Comparison of ENCODE assay signal across 22 mouse cellular contexts in genomic region chr6:87206790-87207189, GRCm38 (mm10).
A peak's percentile ranks its signal among the peaks of the same experiment; 100 is the strongest.
DNase-seq lines count a peak whose midpoint lies in the region; ATAC-seq and TF ChIP-seq lines count a peak whose summit lies in the region.
"Had no signal": no experiment of that assay in that cellular context is flagged by ENCODE, and none has a peak within 500 bp of the region (broad histone marks: within the 10 kb centered on the region; RNA-seq: fewer than 3 reads in every experiment).

No protein-coding gene starts in this region.

- WGBS in hindbrain, postnatal 0 days = 58% methylated on average over 4 of the region's 4 CpGs
- WGBS in hindbrain, embryonic 13.5 days = 94% methylated on average over 4 of the region's 4 CpGs

- H3K27me3 ChIP-seq in hindbrain, postnatal 0 days (ENCODE audit: insufficient read depth, low read length) = no peaks in the 10 kb centered on the region
- H3K27me3 ChIP-seq in hindbrain, embryonic 13.5 days = no peaks in the 10 kb centered on the region
- H3K27me3 ChIP-seq: embryonic facial prominence, embryonic 12.5 days; forebrain, embryonic 13.5 days; forebrain, embryonic 15.5 days; Patski had no signal

- no peak for ATAC-seq in hindbrain, postnatal 0 days
- no peak for ATAC-seq in hindbrain, embryonic 13.5 days (ENCODE audit: low FRiP score)
- ATAC-seq: activated CD4-positive, CD25-positive, alpha-beta regulatory T cell, adult 4 months; CD4-positive, CD25-positive, alpha-beta regulatory T cell, adult 4 months; forebrain, embryonic 13.5 days; forebrain, embryonic 15.5 days; forebrain, postnatal 0 days; Patski had no signal

- no peak overlapping the region for H3K4me2 ChIP-seq in hindbrain, postnatal 0 days (ENCODE audit: low read depth, low read length)
- no peak overlapping the region for H3K4me2 ChIP-seq in hindbrain, embryonic 13.5 days
- H3K4me2 ChIP-seq: embryonic facial prominence, embryonic 12.5 days; forebrain, embryonic 13.5 days; forebrain, embryonic 15.5 days had no signal

- no peak overlapping the region for H3K27ac ChIP-seq in hindbrain, postnatal 0 days
- no peak overlapping the region for H3K27ac ChIP-seq in hindbrain, embryonic 13.5 days
- H3K27ac ChIP-seq: embryonic facial prominence, embryonic 10.5 days; embryonic facial prominence, embryonic 12.5 days; forebrain, embryonic 13.5 days; forebrain, embryonic 15.5 days had no signal

- H3K9me3 ChIP-seq in hindbrain, postnatal 0 days (ENCODE audit: low read length) = no peaks in the 10 kb centered on the region
- H3K9me3 ChIP-seq in hindbrain, embryonic 13.5 days = no peaks in the 10 kb centered on the region
- H3K9me3 ChIP-seq: embryonic facial prominence, embryonic 12.5 days; forebrain, embryonic 13.5 days; forebrain, embryonic 15.5 days had no signal

- no peak for TF ChIP-seq CTCF in hindbrain, postnatal 0 days (IDR thresholded peaks at IDR 0.05; ENCODE audit: low read depth)

- H3K9ac ChIP-seq in hindbrain, postnatal 0 days (replicated peaks; ENCODE audit: low read length) = no peak overlapping the region
- no peak overlapping the region for H3K9ac ChIP-seq in hindbrain, embryonic 13.5 days
- H3K9ac ChIP-seq: embryonic facial prominence, embryonic 12.5 days; forebrain, embryonic 13.5 days; forebrain, embryonic 15.5 days; forebrain, postnatal 0 days had no signal

- no peaks in the 10 kb centered on the region for H3K36me3 ChIP-seq in hindbrain, postnatal 0 days (ENCODE audit: insufficient read depth, low read length)
- H3K36me3 ChIP-seq in hindbrain, embryonic 13.5 days = 0 out of 2 replicates have a peak, but pooled peaks cover 3% of the 10 kb centered on the region
- H3K36me3 ChIP-seq: forebrain, embryonic 15.5 days; G1E had no signal

- no peak overlapping the region for H3K4me3 ChIP-seq in hindbrain, postnatal 0 days (ENCODE audit: low read length)
- H3K4me3 ChIP-seq in hindbrain, embryonic 13.5 days = no peak overlapping the region
- H3K4me3 ChIP-seq: embryonic facial prominence, embryonic 10.5 days; embryonic facial prominence, embryonic 12.5 days; forebrain, embryonic 13.5 days; forebrain, embryonic 15.5 days had no signal

- 0 out of 2 replicates have a peak, but pooled peaks cover 4% of the 10 kb centered on the region for H3K4me1 ChIP-seq in hindbrain, postnatal 0 days (ENCODE audit: insufficient read depth, low read length)
- peaks cover 22% of the 10 kb centered on the region for H3K4me1 ChIP-seq in hindbrain, embryonic 13.5 days (replicated peaks)
- H3K4me1 ChIP-seq: forebrain, embryonic 13.5 days had no signal

- intact Hi-C loops in left cerebral cortex, postnatal 4 days (cut with DNase I) = no loop called here
- intact Hi-C loops in left cerebral cortex, postnatal 10 days (cut with DNase I) = no loop called here

- peak; percentile 72 to 81 for DNase-seq in cerebellum, postnatal 10 days
- no peak for DNase-seq in cerebellum, adult 9-10 months
- DNase-seq in cerebellum, postnatal 25 days = peak; percentile 13 to 34
- DNase-seq in cerebellum, adult 11-12 months = no peak
- peak; percentile 42 for DNase-seq in hindbrain, postnatal 0 days (ENCODE audit: low spot score)
- DNase-seq in left cerebral cortex, postnatal 4 days = peak; percentile 56
- DNase-seq in left cerebral cortex, postnatal 10 days (ENCODE audit: extremely low spot score in 1 of 2, low spot score in 2 of 2) = no peak
- DNase-seq: adrenal gland, adult 8-10 months; adrenal gland, postnatal 14 days; adrenal gland, postnatal 36 days; B cell, adult 2 months; cerebellum, adult 9-11 months; forebrain, postnatal 0 days had no signal

Comparison
In these comparisons a context has a peak if more than half of its experiments do, and no peak if none do; other contexts are left out.
1. DNase-seq: peak in cerebellum, postnatal 10 days (2 of 2), cerebellum, postnatal 25 days (2 of 2), hindbrain, postnatal 0 days (single experiment) and left cerebral cortex, postnatal 4 days (single experiment); none in cerebellum, adult 9-10 months (single experiment), cerebellum, adult 11-12 months (single experiment) and left cerebral cortex, postnatal 10 days (0 of 2).